Mouse (Mus musculus) intestine, embryonic 14.5 days (tissue): ENCODE results near the gene Plk2. TPM values are rescaled to one million over a fixed set of nuclear protein-coding genes. Genes with fewer than 3 reads are reported as not detected.
"Not testable (repeated sequence)": the region's sequence is repeated elsewhere in the genome, so short reads cannot be mapped to it uniquely, and the experiment has no call there.

Experiments used
- ATAC-seq: fragments of 200-750 bp; cut with Nextera tagmentation; replicated peaks from 2 replicates; pipeline ENCODE4 v1.8.0; 2017; ENCODE audit warnings: low read depth, moderate number of reproducible peaks, moderate TSS enrichment, moderate library complexity; ENCODE audit not compliant: low FRiP score, low TSS enrichment
- DNase-seq: peaks from one replicate; pipeline ENCODE4 v3.0.0-alpha.2; 2018; ENCODE audit warnings: low spot score
- H3K27ac ChIP-seq: fragments of 300-500 bp; sonication (generic); 2 replicates; pipeline ENCODE4 v1.5.1; 2014; ENCODE audit warnings: low read depth, mild to moderate bottlenecking, control low read depth
- H3K27me3 ChIP-seq: fragments of 300-500 bp; sonication (generic); replicated peaks from 2 replicates; pipeline ENCODE4 v1.6.1; 2014; ENCODE audit warnings: low read length, control low read depth; ENCODE audit not compliant: control insufficient read depth, insufficient read depth
- H3K36me3 ChIP-seq: fragments of 300-500 bp; sonication (generic); 2 replicates; pipeline ENCODE4 v1.6.1; 2014; ENCODE audit warnings: low read length, control low read depth; ENCODE audit not compliant: control insufficient read depth, insufficient read depth
- H3K4me1 ChIP-seq: fragments of 300-500 bp; sonication (generic); replicated peaks from 2 replicates; pipeline ENCODE4 v1.6.1; 2014; ENCODE audit warnings: low read length, control low read depth, mixed read lengths; ENCODE audit not compliant: control insufficient read depth, insufficient read depth
- H3K4me2 ChIP-seq: fragments of 300-500 bp; sonication (generic); 2 replicates; pipeline ENCODE4 v1.6.1; 2014; ENCODE audit warnings: low read length
- H3K4me3 ChIP-seq: fragments of 300-500 bp; sonication (generic); 2 replicates; pipeline ENCODE4 v1.5.1; 2014; ENCODE audit warnings: low read depth, low read length, control low read depth, mixed read lengths
- H3K9ac ChIP-seq: fragments of 300-500 bp; sonication (generic); 2 replicates; pipeline ENCODE4 v1.6.1; 2014; ENCODE audit warnings: mild to moderate bottlenecking, low read length
- H3K9me3 ChIP-seq: fragments of 300-500 bp; sonication (generic); 2 replicates; pipeline ENCODE4 v1.6.1; 2016; ENCODE audit warnings: low read length, control low read depth; ENCODE audit not compliant: control insufficient read depth
- WGBS: fragments of 180-500 bp; shearing (Covaris S2); extraction: QIAGEN DNeasy Blood & Tissue Kit; methylation state at CpG from one replicate; pipeline ENCODE4 v1.1.7; 2014; 5-methylcytosine and 5-hydroxymethylcytosine counted together
- polyA plus RNA-seq: library from polyadenylated mRNA; unstranded; fragments of >200 nt; fragmentation: Nextera tagmentation; extraction: Ambion mirVana; gene quantifications from 2 replicates; pipeline ENCODE4 v1.2.1, GENCODE M21; 2014

Gene Plk2
- polyA plus RNA-seq, result 74.4 and 80.1 TPM in 2 replicates

- peaks cover 3% of the 10 kb centered on the region; the same call in 1 of the 2 replicates for H3K9me3 ChIP-seq
- H3K4me1 ChIP-seq, result no peaks in the 10 kb centered on the region; the same call in none of the 2 replicates
- peak within 1 kb of the TSS; percentile 81 for H3K9ac ChIP-seq
- no peaks in the 10 kb centered on the region for H3K27me3 ChIP-seq
- H3K36me3 ChIP-seq, result peaks cover 28% of the 10 kb centered on the region
- ATAC-seq (peak; percentile 93), DNase-seq (peak; percentile 100)
- WGBS, result under 1% methylated on average over 68 of the region's 71 CpGs
- H3K4me2 ChIP-seq, result peak within 1 kb of the TSS; percentile 65
- peak within 1 kb of the TSS; percentile 73 for H3K4me3 ChIP-seq
- peak within 1 kb of the TSS; percentile 25 for H3K27ac ChIP-seq
These were observed at the start of gene Plk2 for GRCm38 (mm10) chr13:110394291-110395178. Gene Plk2, plus strand, starts transcription at chr13:110395046.

- no peaks in the 10 kb centered on the region for H3K9me3 ChIP-seq
- no peak for DNase-seq
- no peaks in the 10 kb centered on the region for H3K36me3 ChIP-seq
- H3K9ac ChIP-seq, result no peak overlapping the region
- H3K27me3 ChIP-seq, result no peaks in the 10 kb centered on the region
- no peak overlapping the region for H3K4me2 ChIP-seq
- H3K4me3 ChIP-seq, result no peak overlapping the region
- WGBS, result 49% methylated on average over 7 of the region's 7 CpGs
- H3K4me1 ChIP-seq, result no peaks in the 10 kb centered on the region
- H3K27ac ChIP-seq, result no peak overlapping the region
- ATAC-seq, result no peak
These were observed 48.1 kb upstream of the Plk2 start for GRCm38 (mm10) chr13:110346707-110347106.

- Histone ChIP-seq H3K4me2 (no peak overlapping the region), H3K27ac (no peak overlapping the region), H3K36me3 (no peaks in the 10 kb centered on the region), H3K4me3 (no peak overlapping the region), H3K4me1 (no peaks in the 10 kb centered on the region), H3K9me3 (no peaks in the 10 kb centered on the region), H3K27me3 (no peaks in the 10 kb centered on the region), H3K9ac (no peak overlapping the region)
- 81% methylated on average over 6 of the region's 6 CpGs for WGBS
- DNase-seq (no peak), ATAC-seq (no peak)
These were observed 43.8 kb upstream of the Plk2 start for GRCm38 (mm10) chr13:110351051-110351450.

GRCm38 (mm10) chr13:110356941-110357340 lies 37.9 kb upstream of the Plk2 start, which contains the start of gene Gapt:
Gene Gapt, minus strand, starts transcription at chr13:110357199.
- Histone ChIP-seq H3K4me3 (no peak within 1 kb of the TSS), H3K27ac (no peak within 1 kb of the TSS), H3K36me3 (no peaks in the 10 kb centered on the region), H3K4me1 (no peaks in the 10 kb centered on the region), H3K9ac (no peak within 1 kb of the TSS), H3K27me3 (no peaks in the 10 kb centered on the region), H3K4me2 (no peak within 1 kb of the TSS), H3K9me3 (no peaks in the 10 kb centered on the region)
- 66% methylated on average over 2 of the region's 2 CpGs for WGBS
- no peak for DNase-seq
- no peak for ATAC-seq

GRCm38 (mm10) chr13:110363722-110364121 lies 31.1 kb upstream of the Plk2 start:
- 78% methylated on average over 6 of the region's 6 CpGs for WGBS

GRCm38 (mm10) chr13:110366477-110366876 lies 28.4 kb upstream of the Plk2 start:
- no peak overlapping the region for H3K4me3 ChIP-seq
- ATAC-seq (no peak), DNase-seq (no peak)
- H3K27me3 ChIP-seq, result no peaks in the 10 kb centered on the region
- 93% methylated on average over 3 of the region's 3 CpGs for WGBS
- no peak overlapping the region for H3K4me2 ChIP-seq
- no peak overlapping the region for H3K9ac ChIP-seq
- no peaks in the 10 kb centered on the region for H3K4me1 ChIP-seq
- no peak overlapping the region for H3K27ac ChIP-seq
- H3K9me3 ChIP-seq, result no peaks in the 10 kb centered on the region
- H3K36me3 ChIP-seq, result no peaks in the 10 kb centered on the region

More at GRCm38 (mm10) chr13:110363722-110364121, 31.1 kb upstream of the Plk2 start:
- Histone ChIP-seq H3K4me3 (no peak overlapping the region), H3K4me1 (no peaks in the 10 kb centered on the region), H3K4me2 (no peak overlapping the region), H3K27ac (no peak overlapping the region), H3K9ac (no peak overlapping the region), H3K36me3 (no peaks in the 10 kb centered on the region), H3K9me3 (no peaks in the 10 kb centered on the region), H3K27me3 (no peaks in the 10 kb centered on the region)
- DNase-seq, result no peak
- no peak for ATAC-seq

- no peak overlapping the region for H3K4me2 ChIP-seq
These were observed 26.8 kb upstream of the Plk2 start for GRCm38 (mm10) chr13:110367961-110368555.

GRCm38 (mm10) chr13:110368556-110369040 lies 26.2 kb upstream of the Plk2 start:
- H3K4me2 ChIP-seq, DNase-seq, H3K4me3 ChIP-seq, H3K27me3 ChIP-seq, H3K9ac ChIP-seq, H3K9me3 ChIP-seq, H3K4me1 ChIP-seq, H3K27ac ChIP-seq, H3K36me3 ChIP-seq: not testable (repeated sequence)
- 0 out of 2 replicates have a peak, but pooled peaks have one; percentile 36 for ATAC-seq
- WGBS, result 59% methylated on average over 6 of the region's 6 CpGs

More at GRCm38 (mm10) chr13:110367961-110368555, 26.8 kb upstream of the Plk2 start:
- ATAC-seq (no peak), DNase-seq (no peak)
- no peak overlapping the region for H3K27ac ChIP-seq
- H3K9ac ChIP-seq, result no peak overlapping the region
- H3K4me1 ChIP-seq, result no peaks in the 10 kb centered on the region
- no peak overlapping the region for H3K4me3 ChIP-seq
- no peaks in the 10 kb centered on the region for H3K27me3 ChIP-seq
- no peaks in the 10 kb centered on the region for H3K9me3 ChIP-seq
- 81% methylated on average over 3 of the region's 3 CpGs for WGBS
- H3K36me3 ChIP-seq, result no peaks in the 10 kb centered on the region
